Mouse (Mus musculus) forebrain, embryonic 11.5 days (tissue): ENCODE measurements at regions not wholly inside any gene's neighbourhood (a gene's known extent, or its start where the extent isn't known, plus 50 kb on each side); places are given as distances from the start of the nearest gene placed in this dataset.

Experiments used
- ATAC-seq: fragments of 200-750 bp; cut with Nextera tagmentation; replicated peaks from 2 replicates; pipeline ENCODE4 v1.8.0; 2017; ENCODE audit warnings: moderate TSS enrichment; ENCODE audit not compliant: low FRiP score
- DNase-seq: peaks from one replicate; pipeline ENCODE4 v3.0.0-alpha.2; 2017; ENCODE audit warnings: low spot score
- H3K27ac ChIP-seq: fragments of 300-500 bp; sonication (generic); 2 replicates; pipeline ENCODE4 v1.5.1; 2014; ENCODE audit warnings: low read depth, low read length
- H3K27me3 ChIP-seq: fragments of 300-500 bp; sonication (generic); 2 replicates; pipeline ENCODE4 v1.6.1; 2014; ENCODE audit warnings: mild to moderate bottlenecking, low read length, mixed read lengths; ENCODE audit not compliant: control insufficient read depth, insufficient read depth
- H3K36me3 ChIP-seq: fragments of 300-500 bp; sonication (generic); 2 replicates; pipeline ENCODE4 v1.6.1; 2014; ENCODE audit warnings: mild to moderate bottlenecking, low read length, moderate library complexity, mixed read lengths; ENCODE audit not compliant: control insufficient read depth, insufficient read depth
- H3K4me1 ChIP-seq: fragments of 300-500 bp; sonication (generic); replicated peaks from 2 replicates; pipeline ENCODE4 v1.6.1; 2014; ENCODE audit warnings: low read length, mixed read lengths; ENCODE audit not compliant: control insufficient read depth, insufficient read depth
- H3K4me2 ChIP-seq: fragments of 300-500 bp; sonication (generic); 2 replicates; pipeline ENCODE4 v1.6.1; 2014; ENCODE audit warnings: low read depth, mild to moderate bottlenecking, low read length, moderate library complexity, mixed read lengths; ENCODE audit not compliant: severe bottlenecking
- H3K4me3 ChIP-seq: fragments of 300-500 bp; sonication (generic); 2 replicates; pipeline ENCODE4 v1.5.1; 2014; ENCODE audit warnings: low read depth, low read length
- H3K9ac ChIP-seq: fragments of 300-500 bp; sonication (generic); 2 replicates; pipeline ENCODE4 v1.6.1; 2014; ENCODE audit warnings: low read length
- H3K9me3 ChIP-seq: fragments of 300-500 bp; sonication (generic); 2 replicates; pipeline ENCODE4 v1.6.1; 2016; ENCODE audit warnings: low read length, mixed read lengths; ENCODE audit not compliant: control insufficient read depth
- WGBS: fragments of 180-500 bp; shearing (Covaris S2); extraction: QIAGEN DNeasy Blood & Tissue Kit; methylation state at CpG from one replicate; pipeline ENCODE4 v1.1.7; 2014; 5-methylcytosine and 5-hydroxymethylcytosine counted together

DNA sequence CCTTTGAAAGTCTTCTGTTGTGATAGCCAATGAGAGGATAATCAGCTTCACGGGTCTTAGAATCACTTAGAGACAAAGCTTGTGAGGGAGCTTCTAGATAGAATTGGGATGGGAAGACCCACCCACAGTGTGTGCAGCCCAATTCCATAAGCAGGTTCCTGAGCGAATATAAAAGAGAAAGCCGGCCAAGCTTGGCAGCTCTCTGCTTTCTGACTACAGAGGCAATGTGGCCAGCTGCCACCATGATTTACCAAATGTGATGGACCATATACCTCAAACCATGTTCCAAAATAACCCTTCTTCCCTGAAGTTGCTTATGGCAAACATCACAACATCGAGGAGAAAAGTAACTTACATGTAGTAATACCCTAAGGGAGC is 143.1 kb upstream of the Snx19 start:
- H3K27ac ChIP-seq = no peak overlapping the region
- no peaks in the 10 kb centered on the region for H3K36me3 ChIP-seq
- H3K27me3 ChIP-seq = no peaks in the 10 kb centered on the region
- H3K4me2 ChIP-seq = no peak overlapping the region
- no peak for ATAC-seq
- peaks cover 11% of the 10 kb centered on the region for H3K4me1 ChIP-seq
- H3K4me3 ChIP-seq = no peak overlapping the region
- H3K9ac ChIP-seq = no peak overlapping the region
- no peak for DNase-seq
- WGBS = 76% methylated on average over 4 of the region's 4 CpGs
- no peaks in the 10 kb centered on the region for H3K9me3 ChIP-seq

DNA sequence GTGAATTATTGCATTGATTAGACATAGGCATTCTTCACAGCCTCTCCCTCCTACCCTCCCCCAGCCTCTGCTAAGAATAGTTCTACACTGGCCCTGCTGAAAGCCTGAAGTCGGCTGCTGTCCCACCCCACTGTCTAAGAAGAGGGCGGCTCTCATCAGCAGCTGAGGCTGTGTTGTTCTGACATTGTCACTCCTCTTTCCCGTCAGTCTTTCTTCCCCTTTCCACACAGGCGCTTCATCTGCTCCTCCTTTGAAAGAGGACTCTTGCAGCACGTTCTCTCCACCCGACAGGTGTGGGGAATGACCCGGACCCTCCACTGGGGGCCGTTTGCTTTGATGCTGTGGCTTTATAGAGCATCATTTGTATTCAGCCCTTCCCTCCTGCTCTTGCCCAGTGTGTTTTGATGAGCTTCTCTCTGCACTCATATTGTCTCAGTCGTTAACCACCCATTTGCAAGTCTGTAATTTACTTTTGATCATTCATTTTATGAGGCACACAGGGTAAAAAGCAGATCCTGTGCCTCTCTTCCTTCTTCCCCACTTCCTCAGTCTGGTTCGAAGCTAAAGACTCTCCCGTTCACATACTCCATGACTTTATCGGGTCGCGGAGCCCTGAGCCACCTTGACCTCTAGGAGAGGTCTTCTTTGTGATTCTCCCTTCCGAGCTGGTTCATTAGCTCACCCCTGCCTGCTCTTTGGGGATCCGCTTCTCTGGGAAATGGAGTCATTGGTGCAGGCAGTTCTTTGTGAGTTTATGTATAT is 142.2 kb upstream of the Snx19 start:
- H3K4me2 ChIP-seq = peak overlapping the region; percentile 26; the same call in 1 of the 2 replicates

DNA sequence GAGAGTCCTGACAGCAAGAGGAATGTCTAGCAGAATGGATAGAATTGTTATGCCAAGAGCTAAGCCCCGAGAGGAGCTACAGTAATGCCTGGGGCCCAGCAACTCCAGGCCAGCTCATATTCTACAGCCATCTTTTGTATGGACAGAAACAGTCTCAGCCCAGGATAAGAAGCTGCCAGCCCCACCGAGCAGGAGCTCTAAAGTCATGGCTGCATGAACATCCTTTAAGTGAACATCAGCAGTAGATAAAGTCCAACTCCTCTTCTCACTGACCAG is 141.6 kb upstream of the Snx19 start:
- DNase-seq (no peak), ATAC-seq (peak; percentile 59)
- 26% methylated on average over 2 of the region's 2 CpGs for WGBS

More for the DNA sequence above, 142.2 kb upstream of the Snx19 start:
- H3K27me3 ChIP-seq = no peaks in the 10 kb centered on the region
- ATAC-seq (peak; percentile 87), DNase-seq (peak; percentile 58)
- H3K36me3 ChIP-seq = no peaks in the 10 kb centered on the region
- no peaks in the 10 kb centered on the region for H3K9me3 ChIP-seq
- 16% methylated on average over 16 of the region's 16 CpGs for WGBS
- peaks cover 9% of the 10 kb centered on the region for H3K4me1 ChIP-seq
- no peak overlapping the region for H3K4me3 ChIP-seq
- H3K9ac ChIP-seq = peak overlapping the region; percentile 20
- H3K27ac ChIP-seq = peak overlapping the region; percentile 41

DNA sequence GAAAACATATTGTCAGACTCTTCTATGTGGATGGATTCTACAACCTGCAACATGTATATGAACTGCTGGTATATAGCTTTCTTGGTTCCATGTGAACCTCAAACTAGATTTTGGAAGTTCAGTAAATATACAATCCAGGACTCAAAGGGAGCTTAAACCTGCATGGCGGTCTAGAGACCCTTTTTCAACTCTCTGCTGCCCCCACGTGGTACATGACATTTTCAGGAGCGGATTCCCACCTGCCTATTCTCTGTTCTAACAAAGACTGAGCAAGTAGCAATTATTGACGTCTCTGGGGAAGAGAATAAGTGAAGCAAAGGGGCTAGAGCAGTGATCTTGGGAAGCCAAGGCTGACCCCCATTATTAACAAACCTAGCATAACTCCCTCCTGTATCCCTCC is 127.1 kb upstream of the Snx19 start:
- no peaks in the 10 kb centered on the region for H3K36me3 ChIP-seq
- H3K9ac ChIP-seq = no peak overlapping the region
- 12% methylated on average over 4 of the region's 4 CpGs for WGBS
- DNase-seq (peak; percentile 77), ATAC-seq (no peak)
- H3K27me3 ChIP-seq = no peaks in the 10 kb centered on the region
- no peaks in the 10 kb centered on the region for H3K9me3 ChIP-seq
- H3K4me3 ChIP-seq = no peak overlapping the region
- no peak overlapping the region for H3K27ac ChIP-seq
- H3K4me2 ChIP-seq = no peak overlapping the region
- H3K4me1 ChIP-seq = no peaks in the 10 kb centered on the region

More for the DNA sequence above, 141.6 kb upstream of the Snx19 start:
- Histone ChIP-seq H3K36me3 (no peaks in the 10 kb centered on the region), H3K4me1 (peaks cover 9% of the 10 kb centered on the region), H3K27ac (no peak overlapping the region), H3K4me2 (no peak overlapping the region), H3K9me3 (no peaks in the 10 kb centered on the region), H3K27me3 (no peaks in the 10 kb centered on the region), H3K9ac (no peak overlapping the region), H3K4me3 (no peak overlapping the region)

DNA sequence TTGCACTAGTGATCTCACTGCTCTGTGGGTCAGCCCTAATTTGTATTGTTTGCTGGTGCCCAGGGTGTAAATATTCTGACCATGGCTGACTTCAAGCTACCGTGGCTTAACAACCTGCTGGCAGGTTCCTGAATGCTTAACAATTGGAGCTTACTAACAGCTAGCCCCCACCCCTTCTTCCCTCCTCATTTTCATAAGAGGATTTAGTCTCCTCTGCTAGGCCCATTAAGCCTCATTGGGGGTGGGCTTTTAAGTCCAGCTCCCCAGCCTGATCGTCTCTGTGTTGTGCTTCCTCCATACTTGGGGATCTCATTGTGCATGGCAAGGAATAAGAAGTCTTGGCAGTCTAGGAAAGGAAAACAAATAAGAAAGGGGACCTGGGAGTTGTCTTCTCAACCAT is 118.6 kb upstream of the Snx19 start:
- Histone ChIP-seq H3K4me2 (no peak overlapping the region), H3K27ac (no peak overlapping the region), H3K27me3 (peaks cover 2% of the 10 kb centered on the region; the same call in 1 of the 2 replicates), H3K9me3 (no peaks in the 10 kb centered on the region), H3K4me1 (peaks cover 5% of the 10 kb centered on the region; the same call in 1 of the 2 replicates), H3K4me3 (no peak overlapping the region), H3K36me3 (no peaks in the 10 kb centered on the region), H3K9ac (no peak overlapping the region)
- ATAC-seq (peak; percentile 42), DNase-seq (no peak)
- WGBS = 4% methylated on average over 2 of the region's 2 CpGs

DNA sequence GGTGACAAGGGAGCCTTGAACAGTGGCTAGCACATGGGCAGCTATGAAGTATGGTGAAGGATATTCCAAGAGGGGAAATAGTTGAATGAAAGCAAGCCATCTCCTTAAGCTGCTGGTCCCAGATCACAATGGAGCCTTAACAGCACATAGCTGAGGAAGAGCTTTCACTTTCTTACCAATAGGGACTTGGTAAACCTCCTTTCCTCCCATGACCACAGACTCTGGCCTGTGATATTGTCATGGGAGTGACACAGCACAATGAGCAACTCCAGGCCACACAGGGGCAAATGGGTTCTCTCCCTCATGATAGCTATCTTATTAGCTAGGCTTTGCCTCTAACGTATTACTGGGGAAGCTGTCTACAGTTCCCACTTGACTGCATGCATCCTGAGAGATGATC is 113.5 kb upstream of the Snx19 start:
- H3K36me3 ChIP-seq = no peaks in the 10 kb centered on the region
- peaks cover 3% of the 10 kb centered on the region; the same call in 1 of the 2 replicates for H3K4me1 ChIP-seq
- no peak overlapping the region for H3K4me2 ChIP-seq
- H3K27ac ChIP-seq = no peak overlapping the region
- no peak overlapping the region for H3K4me3 ChIP-seq
- H3K9me3 ChIP-seq = no peaks in the 10 kb centered on the region
- H3K9ac ChIP-seq = no peak overlapping the region
- DNase-seq (no peak), ATAC-seq (no peak)
- peaks cover 2% of the 10 kb centered on the region; the same call in 1 of the 2 replicates for H3K27me3 ChIP-seq
- 85% methylated on average over 1 of the region's 1 CpGs for WGBS

DNA sequence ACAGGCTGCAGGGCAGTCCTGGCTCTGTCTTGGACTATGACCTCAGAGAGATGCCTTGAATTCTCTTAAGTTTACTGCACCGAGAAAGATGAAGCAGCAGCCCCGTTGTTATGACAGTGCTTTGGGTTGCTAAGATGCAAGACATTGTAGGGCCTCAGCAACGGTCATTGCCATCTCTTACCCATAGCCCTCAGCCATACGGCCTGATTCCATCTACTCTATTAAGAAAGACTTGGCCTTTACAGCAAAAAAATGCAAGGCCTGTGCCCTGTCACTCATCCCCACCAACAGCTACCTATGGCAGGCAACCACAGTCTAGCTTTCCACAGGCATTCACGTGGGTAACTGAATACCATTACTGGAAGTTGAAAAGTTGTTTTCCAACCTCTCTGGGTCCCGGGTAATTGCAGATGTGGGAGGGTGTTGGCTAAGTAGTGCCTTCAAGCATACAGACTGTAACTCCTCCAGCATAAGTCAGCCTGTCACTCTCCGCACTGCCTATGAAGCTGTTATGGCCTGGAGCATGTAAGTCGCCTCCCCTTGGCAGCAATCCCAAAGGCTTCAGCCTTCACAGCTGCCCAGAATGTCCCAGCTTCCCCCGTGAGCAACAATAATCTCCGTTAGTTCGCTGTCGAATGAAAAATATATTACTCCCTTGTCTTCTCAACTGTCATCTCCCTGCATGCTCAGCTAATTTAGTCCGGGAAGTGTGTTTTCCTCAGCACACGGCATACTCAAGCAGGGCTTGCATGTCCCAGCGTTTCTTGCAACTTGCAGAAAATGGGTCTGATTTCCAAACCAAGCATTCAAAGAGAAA is 112.3 kb upstream of the Snx19 start:
- DNase-seq (no peak), ATAC-seq (no peak)
- no peaks in the 10 kb centered on the region for H3K4me1 ChIP-seq
- H3K36me3 ChIP-seq = no peaks in the 10 kb centered on the region
- WGBS = 89% methylated on average over 15 of the region's 15 CpGs
- H3K4me3 ChIP-seq = no peak overlapping the region
- H3K9me3 ChIP-seq = no peaks in the 10 kb centered on the region
- peaks cover 2% of the 10 kb centered on the region; the same call in 1 of the 2 replicates for H3K27me3 ChIP-seq
- no peak overlapping the region for H3K27ac ChIP-seq
- H3K9ac ChIP-seq = no peak overlapping the region
- H3K4me2 ChIP-seq = no peak overlapping the region

DNA sequence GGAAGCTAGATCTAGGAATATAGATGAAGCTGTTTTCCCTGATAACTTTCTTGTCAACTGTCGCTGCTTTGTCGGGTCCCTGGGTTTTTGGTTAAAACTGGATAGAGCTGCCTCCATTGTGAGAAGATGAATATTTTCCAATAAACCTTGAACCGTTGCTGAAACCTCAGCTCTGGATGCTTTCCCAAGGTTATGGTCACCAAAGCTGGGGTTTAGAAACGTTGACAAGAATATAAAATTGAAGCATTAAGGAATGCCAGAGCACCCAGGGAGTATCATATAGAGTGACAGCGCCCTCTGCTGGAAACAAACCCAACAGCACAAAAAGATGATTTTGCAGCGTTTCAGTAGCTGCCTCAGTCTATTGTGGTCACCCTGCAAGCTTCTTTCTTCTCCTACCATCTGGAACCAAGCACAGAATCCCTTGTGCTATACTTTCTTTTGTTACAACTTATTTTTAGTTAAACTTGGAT is 111.7 kb upstream of the Snx19 start:
- DNase-seq (peak; percentile 65), ATAC-seq (no peak)
- Histone ChIP-seq H3K36me3 (no peaks in the 10 kb centered on the region), H3K4me3 (no peak overlapping the region), H3K9ac (no peak overlapping the region), H3K27me3 (no peaks in the 10 kb centered on the region), H3K9me3 (no peaks in the 10 kb centered on the region), H3K4me2 (no peak overlapping the region), H3K4me1 (no peaks in the 10 kb centered on the region), H3K27ac (no peak overlapping the region)
- 48% methylated on average over 6 of the region's 6 CpGs for WGBS
